Mouse (Mus musculus): ENCODE results near the gene Nek7.

The Nek7 gene

GRCm38 (mm10) chr1:138510566-138510965 lies 109.4 kb downstream of the Nek7 start:
- DNase-seq (ENCODE audit: low spot score) = no peak

- DNase-seq (ENCODE audit: low spot score) = no peak
Measured at GRCm38 (mm10) chr1:138507446-138508043, 112.4 kb downstream of the Nek7 start.

- DNase-seq (ENCODE audit: low spot score) = no peak
Measured at GRCm38 (mm10) chr1:138507014-138507413, 112.9 kb downstream of the Nek7 start.

- no peak for DNase-seq (ENCODE audit: low spot score)
Measured at GRCm38 (mm10) chr1:138504228-138504627, 115.7 kb downstream of the Nek7 start.

- no peak for DNase-seq (ENCODE audit: low spot score)
Measured at GRCm38 (mm10) chr1:138500691-138501090, 119.2 kb downstream of the Nek7 start.

GRCm38 (mm10) chr1:138500155-138500554 lies 119.8 kb downstream of the Nek7 start:
- no peak for DNase-seq (ENCODE audit: low spot score)

- no peak for DNase-seq (ENCODE audit: low spot score)
Measured at GRCm38 (mm10) chr1:138499461-138499860, 120.5 kb downstream of the Nek7 start.

- no peak for DNase-seq (ENCODE audit: low spot score)
Measured at GRCm38 (mm10) chr1:138491382-138492097, 128.4 kb downstream of the Nek7 start.

- DNase-seq (ENCODE audit: low spot score) = no peak
Measured at GRCm38 (mm10) chr1:138487569-138487968, 132.4 kb downstream of the Nek7 start.

GRCm38 (mm10) chr1:138480694-138481093 lies 139.2 kb downstream of the Nek7 start:
- no peak for DNase-seq (ENCODE audit: low spot score)

- DNase-seq (ENCODE audit: low spot score) = no peak
Measured at GRCm38 (mm10) chr1:138465352-138465751, 154.6 kb downstream of the Nek7 start.

GRCm38 (mm10) chr1:138461425-138461824 lies 158.5 kb downstream of the Nek7 start:
- no peak for DNase-seq (ENCODE audit: low spot score)

GRCm38 (mm10) chr1:138449476-138449851 lies 170.5 kb downstream of the Nek7 start:
- DNase-seq (ENCODE audit: low spot score) = no peak

- DNase-seq (ENCODE audit: low spot score) = no peak
Measured at GRCm38 (mm10) chr1:138448635-138449475, 171.1 kb downstream of the Nek7 start.

- no peak for DNase-seq (ENCODE audit: low spot score)
Measured at GRCm38 (mm10) chr1:138446846-138447245, 173.1 kb downstream of the Nek7 start.

All from ovary, postnatal 14 days (tissue).